Mouse (Mus musculus) small intestine, adult 2 months (tissue): Measurements from ENCODE around the gene Utp15.

Experiments used
- CTCF ChIP-seq: fragments of 200-500 bp; IDR thresholded peaks from 2 replicates; pipeline ENCODE4 v1.5.1; 2012; ENCODE audit warnings: low read depth, mild to moderate bottlenecking, control low read depth, inconsistent platforms, low read length, moderate library complexity, mixed read lengths; ENCODE audit not compliant: insufficient replicate concordance, insufficient read length; ENCODE audit errors: extremely low read depth
- POLR2A ChIP-seq: fragments of 200-500 bp; IDR thresholded peaks from 2 replicates; pipeline ENCODE4 v1.6.1; 2012; ENCODE audit warnings: low read depth, mild to moderate bottlenecking, control low read depth, inconsistent platforms, low read length, moderate library complexity

DNA sequence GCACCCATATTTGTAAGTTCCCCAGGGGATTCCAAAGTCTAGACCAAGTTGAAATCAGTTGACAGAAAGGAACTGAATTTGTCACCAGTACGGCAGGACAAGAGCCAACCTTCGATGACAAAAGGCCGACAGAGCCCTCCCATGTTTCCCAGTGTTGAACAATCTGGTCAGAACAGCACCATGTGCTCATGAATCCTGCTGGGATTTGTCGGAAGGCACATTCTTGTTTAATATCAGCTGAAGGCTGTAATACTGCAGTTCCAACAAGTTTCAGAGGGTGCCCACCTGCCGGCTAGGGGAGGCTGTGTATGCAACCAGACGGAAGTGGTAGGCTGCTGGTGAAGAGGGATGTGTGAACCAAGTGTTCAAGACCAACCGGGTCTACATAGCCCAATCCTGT is 52.7 kb downstream of the Utp15 start:
- no peak for TF ChIP-seq CTCF
- TF ChIP-seq POLR2A = no peak
